Mouse (Mus musculus): ENCODE measurements at regions not wholly inside any gene's neighbourhood (a gene's known extent, or its start where the extent isn't known, plus 50 kb on each side); places are given as distances from the start of the nearest gene placed in this dataset.

DNA sequence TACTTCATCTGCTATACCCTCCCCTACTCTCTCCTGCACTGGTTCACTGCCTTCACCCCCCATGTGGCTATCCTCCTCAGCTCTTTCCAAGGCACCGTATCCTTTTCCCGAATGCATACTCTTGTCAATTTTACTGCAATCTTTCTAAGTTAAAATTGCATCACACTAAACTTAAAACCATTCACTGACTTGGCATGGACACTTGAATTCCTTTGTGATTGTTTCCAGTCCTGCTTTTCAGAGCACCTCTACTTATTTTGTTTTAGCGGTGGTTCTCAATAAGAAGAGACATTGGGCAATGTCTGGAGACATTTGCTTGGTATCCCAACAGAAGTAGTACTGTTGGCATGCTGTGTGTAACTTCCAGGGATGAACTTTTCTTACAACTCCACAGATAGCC, 192.6 kb upstream of the Ghr start:
- TF ChIP-seq GATA1 (IDR thresholded peaks at IDR 0.05; ENCODE audit: borderline replicate concordance, low read length) = no peak
- no peak for TF ChIP-seq FLI1 (IDR thresholded peaks at IDR 0.05; ENCODE audit: low read length)
